Mouse (Mus musculus) CH12.LX (cell line): ENCODE data around the gene Fam49a. TPM values are rescaled to one million over a fixed set of nuclear protein-coding genes. Genes with fewer than 3 reads are reported as not detected.
A peak's percentile ranks its signal among the peaks of the same experiment; 100 is the strongest.

Source experiments
- DNase-seq: peaks from one replicate; pipeline ENCODE4 v3.0.0-alpha.2; 2013; ENCODE audit errors: extremely low read depth
- H3K27ac ChIP-seq: 2 replicates; pipeline ENCODE4 v1.5.1; 2012; ENCODE audit warnings: low read depth, mild to moderate bottlenecking, control low read depth, moderate library complexity; ENCODE audit not compliant: insufficient read depth
- H3K27me3 ChIP-seq: replicated peaks from 2 replicates; pipeline ENCODE3; 2012; ENCODE audit warnings: inconsistent platforms
- H3K36me3 ChIP-seq, 2 experiments: replicated peaks in 1 of 2; 2 replicates each; pipeline versions ENCODE3 to v1.6.1; 2012; ENCODE audit warnings: inconsistent platforms in 1 of 2, low read length in 1 of 2, mild to moderate bottlenecking in 1 of 2, mixed read lengths in 1 of 2, moderate library complexity in 1 of 2; ENCODE audit not compliant: control insufficient read depth in 1 of 2, insufficient read depth in 1 of 2
- H3K4me1 ChIP-seq, 2 experiments: 2 replicates each; pipeline ENCODE4 v1.6.1; 2012; ENCODE audit warnings: inconsistent platforms in 1 of 2, moderate library complexity in 1 of 2; ENCODE audit not compliant: insufficient read depth in 2 of 2, control insufficient read depth in 1 of 2
- H3K4me2 ChIP-seq: 2 replicates; pipeline ENCODE4 v1.6.1; 2012; ENCODE audit warnings: low read depth, mild to moderate bottlenecking, control low read depth; ENCODE audit not compliant: poor library complexity, insufficient read depth, severe bottlenecking
- H3K4me3 ChIP-seq, 3 experiments: fragments of 150-350 bp in 1 of 3; sonication (generic) in 1 of 3; replicated peaks in 1 of 3; 2 replicates each; pipeline versions ENCODE3 to v1.5.1; 2011 to 2012; ENCODE audit warnings: low read depth in 2 of 3, low read length in 2 of 3, mild to moderate bottlenecking in 2 of 3, moderate library complexity in 2 of 3, control low read depth in 1 of 3, improper control_type of control experiment in 1 of 3, inconsistent platforms in 1 of 3, mixed read lengths in 1 of 3; ENCODE audit not compliant: poor library complexity in 1 of 3
- H3K79me2 ChIP-seq: replicated peaks from 2 replicates; pipeline ENCODE4 v1.6.1; 2012; ENCODE audit warnings: mild to moderate bottlenecking, moderate library complexity; ENCODE audit not compliant: control insufficient read depth, poor library complexity, insufficient read depth, severe bottlenecking; ENCODE audit errors: extremely low read depth
- H3K9ac ChIP-seq: 2 replicates; pipeline ENCODE4 v1.6.1; 2012; ENCODE audit warnings: low read depth, mild to moderate bottlenecking, control low read depth, moderate library complexity; ENCODE audit not compliant: insufficient read depth
- H3K9me3 ChIP-seq: replicated peaks from 2 replicates; pipeline ENCODE3; 2012; ENCODE audit warnings: low read length, inconsistent platforms, mixed read lengths
- CHD1 ChIP-seq: IDR thresholded peaks from 2 replicates; pipeline ENCODE4 v1.6.1; 2012; ENCODE audit warnings: low read depth, low read length, improper control_type of control experiment, inconsistent platforms
- CHD2 ChIP-seq: IDR thresholded peaks from 2 replicates; pipeline ENCODE4 v1.6.1; 2011; ENCODE audit warnings: low read length, improper control_type of control experiment
- EP300 ChIP-seq: IDR thresholded peaks from 2 replicates; pipeline ENCODE4 v1.6.1; 2011; ENCODE audit warnings: low read length, improper control_type of control experiment
- GABPA ChIP-seq: IDR thresholded peaks from 2 replicates; pipeline ENCODE4 v1.6.1; 2012; ENCODE audit warnings: low read depth, low read length, improper control_type of control experiment, inconsistent platforms; ENCODE audit not compliant: insufficient replicate concordance
- JUN ChIP-seq: IDR thresholded peaks from 2 replicates; pipeline ENCODE4 v1.6.1; 2011; ENCODE audit warnings: low read depth, mild to moderate bottlenecking, low read length, improper control_type of control experiment, moderate library complexity; ENCODE audit not compliant: insufficient read depth
- JUND ChIP-seq: conservative IDR thresholded peaks from 2 replicates; pipeline ENCODE4 v1.6.1; 2011; ENCODE audit warnings: low read depth, low read length, improper control_type of control experiment
- KAT2A ChIP-seq: IDR thresholded peaks from 2 replicates; pipeline ENCODE4 v1.6.1; 2012; ENCODE audit warnings: low read length, improper control_type of control experiment, inconsistent platforms; ENCODE audit not compliant: insufficient replicate concordance
- MAX ChIP-seq: IDR thresholded peaks from 2 replicates; pipeline ENCODE4 v1.6.1; 2011; ENCODE audit warnings: low read length, improper control_type of control experiment
- MAZ ChIP-seq: IDR thresholded peaks from 2 replicates; pipeline ENCODE4 v1.6.1; 2012; ENCODE audit warnings: low read depth, mild to moderate bottlenecking, inconsistent platforms, low read length, improper control_type of control experiment, moderate library complexity
- MEF2A ChIP-seq: IDR thresholded peaks from 2 replicates; pipeline ENCODE4 v1.6.1; 2014; ENCODE audit warnings: low read depth, mild to moderate bottlenecking, inconsistent platforms, low read length, improper control_type of control experiment, borderline replicate concordance
- NRF1 ChIP-seq: IDR thresholded peaks from 2 replicates; pipeline ENCODE4 v1.6.1; 2014; ENCODE audit warnings: low read depth, mild to moderate bottlenecking, inconsistent platforms, low read length, improper control_type of control experiment, moderate library complexity
- PAX5 ChIP-seq: IDR thresholded peaks from 2 replicates; pipeline ENCODE4 v1.6.1; 2012; ENCODE audit warnings: low read length, inconsistent platforms, mixed read lengths
- POLR2A ChIP-seq: IDR thresholded peaks from 2 replicates; pipeline ENCODE4 v1.6.1; 2011; ENCODE audit warnings: low read depth, mild to moderate bottlenecking, improper control_type of control experiment, low read length
- SIN3A ChIP-seq: IDR thresholded peaks from 2 replicates; pipeline ENCODE4 v1.6.1; 2012; ENCODE audit warnings: low read length, improper control_type of control experiment, inconsistent platforms
- SMC3 ChIP-seq: IDR thresholded peaks from 2 replicates; pipeline ENCODE4 v1.6.1; 2011; ENCODE audit warnings: low read depth, low read length, improper control_type of control experiment
- TBP ChIP-seq: conservative IDR thresholded peaks from 2 replicates; pipeline ENCODE4 v1.6.1; 2011; ENCODE audit warnings: low read depth, low read length, improper control_type of control experiment
- TCF12 ChIP-seq: IDR thresholded peaks from 2 replicates; pipeline ENCODE4 v1.6.1; 2014; ENCODE audit warnings: low read depth, mild to moderate bottlenecking, inconsistent platforms, low read length, improper control_type of control experiment
- USF2 ChIP-seq: conservative IDR thresholded peaks from 2 replicates; pipeline ENCODE4 v1.6.1; 2011; ENCODE audit warnings: low read depth, low read length, improper control_type of control experiment
- ZC3H11A ChIP-seq: IDR thresholded peaks from 2 replicates; pipeline ENCODE4 v1.6.1; 2012; ENCODE audit warnings: low read depth, mild to moderate bottlenecking, inconsistent platforms, low read length, improper control_type of control experiment
- ZMIZ1 ChIP-seq: IDR thresholded peaks from 2 replicates; pipeline ENCODE4 v1.6.1; 2012; ENCODE audit warnings: low read depth, mild to moderate bottlenecking, inconsistent platforms, low read length, improper control_type of control experiment
- ZNF384 ChIP-seq: IDR thresholded peaks from 2 replicates; pipeline ENCODE4 v1.6.1; 2012; ENCODE audit warnings: low read depth, low read length, improper control_type of control experiment, inconsistent platforms
- dilution Hi-C: fragments of 300-500 bp; cut with MboI; formaldehyde crosslinking; loops from 2 replicates; pipeline ENCODE4 v1.14.3; 2020; ENCODE audit warnings: low sequenced_read_pairs; ENCODE audit not compliant: extremely low pct_unique_long_range_greater_than_20kb, extremely low pct_ligation_motif_present
- in situ Hi-C: fragments of 300-500 bp; cut with MboI; formaldehyde crosslinking; loops from 3 replicates; pipeline ENCODE4 v1.14.3; 2019; ENCODE audit warnings: low sequenced_read_pairs, low pct_ligation_motif_present, low pct_unique_long_range_greater_than_20kb, mixed read lengths
- polyA plus RNA-seq: library from polyadenylated mRNA; unstranded; fragments of >175 nt; gene quantifications from 2 replicates; pipeline ENCODE4 v1.2.1, GENCODE M21; 2012; ENCODE audit warnings: low read depth; ENCODE audit not compliant: insufficient read length
- total RNA-seq, 2 experiments: library from RNA; depleted of rRNA; stranded (reverse); fragments of 300-350 nt in 1 of 2; fragments of >200 nt in 1 of 2; gene quantifications; 2 replicates each; pipeline ENCODE4 v1.2.3; 2012 to 2014

Fam49a gene
- total and polyA plus RNA-seq, 3 experiments, result 11.4 to 21.3 (median 17.9) TPM

DNA sequence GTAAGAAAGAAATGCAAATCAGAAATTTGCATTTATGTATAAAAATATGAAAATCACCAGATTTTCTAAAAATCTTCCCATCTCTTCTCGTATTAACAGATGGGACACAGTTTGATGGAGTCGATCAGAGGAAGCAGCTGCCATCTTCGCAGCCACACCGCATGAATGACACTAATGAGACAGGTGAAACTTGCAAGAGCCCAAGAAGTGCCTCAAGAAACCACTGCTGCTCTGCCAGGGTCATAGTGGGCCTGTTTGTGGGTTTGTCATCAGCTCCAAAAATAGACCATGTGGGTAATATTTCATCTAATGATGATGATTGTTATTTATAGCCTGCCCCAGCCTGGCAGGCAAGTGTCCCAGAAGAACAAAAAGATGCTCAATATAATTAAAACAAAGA is 7.8 kb upstream of the Fam49a start:
- TF ChIP-seq TBP, result no peak
- TF ChIP-seq MEF2A, result peak; percentile 40; the same call in 1 of the 2 replicates
- DNase-seq, result no peak
- Histone ChIP-seq H3K9ac (no peak overlapping the region), H3K4me3 (no peak overlapping the region), H3K36me3 (no peaks in the 10 kb centered on the region), H3K27me3 (no peaks in the 10 kb centered on the region), H3K4me1 (peaks cover 0 to 25% of the 10 kb centered on the region in 2 experiments; a peak in 2 of 4 replicates), H3K4me2 (no peak overlapping the region), H3K9me3 (peaks cover 4% of the 10 kb centered on the region), H3K27ac (no peak overlapping the region), H3K79me2 (no peaks in the 10 kb centered on the region)
- dilution Hi-C loops (no loop called here), in situ Hi-C loops (no loop called here)

DNA sequence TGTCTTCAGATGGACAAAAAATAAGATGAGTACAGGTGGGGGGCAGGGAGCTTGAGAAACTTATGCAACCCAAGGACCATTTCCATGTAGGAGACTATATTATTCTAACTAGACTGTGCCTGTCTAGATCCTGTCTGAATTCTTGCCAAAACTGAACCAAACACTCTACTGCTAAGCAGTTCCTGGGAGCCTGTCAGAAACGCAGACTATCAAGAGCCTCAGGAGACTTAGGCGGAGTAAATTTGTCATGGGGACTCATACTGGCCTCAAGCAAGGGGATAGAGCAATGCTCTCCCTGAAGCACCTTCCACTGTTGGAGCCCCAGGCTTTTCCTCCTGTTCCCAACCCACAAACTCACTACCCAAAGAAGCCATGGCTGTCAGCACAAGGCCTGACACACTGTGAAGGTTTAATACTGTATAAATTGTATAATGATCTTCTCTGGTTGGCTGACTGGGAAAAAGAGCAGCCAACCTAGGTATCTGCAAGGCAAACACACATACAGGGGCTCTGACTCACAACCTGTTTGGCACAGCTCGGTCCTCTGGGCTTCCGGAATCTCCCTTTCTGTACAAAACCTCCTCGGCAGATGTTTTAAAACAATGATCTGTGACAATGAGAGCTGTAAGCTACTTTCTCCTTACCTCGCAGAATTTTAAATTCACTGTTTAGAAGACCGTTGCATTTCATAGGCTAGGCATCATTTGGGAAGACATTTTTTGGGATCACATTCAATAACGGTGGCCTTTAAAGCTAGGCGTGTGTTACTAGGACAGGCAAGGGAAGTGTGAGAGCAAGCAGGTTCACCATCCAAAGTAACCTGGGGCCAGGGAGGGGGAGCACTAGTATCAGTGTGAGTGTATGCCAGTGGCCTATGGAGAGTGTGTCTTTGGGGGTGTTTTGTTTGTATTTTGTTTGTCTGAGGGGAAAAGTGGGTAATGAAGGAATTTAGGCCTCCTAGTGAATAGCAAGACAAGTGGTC is 669 bp upstream of the Fam49a start:
- no peak for DNase-seq
- in situ Hi-C loops, result no loop called here
- TF ChIP-seq POLR2A (no peak), ZMIZ1 (no peak), CHD1 (no peak), USF2 (no peak), JUND (no peak), ZNF384 (no peak), SMC3 (no peak), JUN (no peak), TCF12 (no peak)
- H3K4me2 ChIP-seq, result peak overlapping the region; percentile 98
- peaks cover 0 to 4% of the 10 kb centered on the region in 2 experiments for H3K36me3 ChIP-seq
- no peaks in the 10 kb centered on the region for H3K27me3 ChIP-seq
- H3K27ac ChIP-seq, result no peak overlapping the region
- H3K4me3 ChIP-seq, result no peak overlapping the region
- no peak overlapping the region for H3K9ac ChIP-seq
- no peaks in the 10 kb centered on the region for H3K79me2 ChIP-seq
- dilution Hi-C loops, result no loop called here
- no peaks in the 10 kb centered on the region for H3K9me3 ChIP-seq
- H3K4me1 ChIP-seq, result peaks cover 8 to 43% of the 10 kb centered on the region in 2 experiments

DNA sequence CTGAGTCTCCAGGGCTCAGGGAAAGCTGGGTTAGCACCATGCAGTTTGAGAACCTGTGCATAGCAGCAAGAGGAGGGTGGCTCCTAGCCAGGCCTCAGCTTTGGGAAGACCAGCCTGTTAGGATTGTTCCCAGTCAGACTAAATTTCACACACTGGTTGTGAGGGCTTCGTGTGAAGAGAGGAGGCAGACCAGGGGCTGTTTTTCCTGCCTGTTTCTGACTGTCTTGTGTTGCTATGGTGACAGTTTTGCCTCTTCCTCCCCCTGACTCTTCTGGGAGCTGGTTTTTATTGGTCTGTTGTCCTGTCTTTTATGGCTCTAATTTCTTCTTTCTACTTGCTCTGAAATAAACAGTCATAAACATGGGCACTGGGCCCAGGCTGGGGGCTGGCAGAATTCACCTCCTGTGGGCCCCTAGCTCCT is 1.4 kb downstream of the Fam49a start:
- no peaks in the 10 kb centered on the region for H3K27me3 ChIP-seq
- H3K4me3 ChIP-seq, result peak overlapping the region in 1 of 3 experiments; percentile 72
- no peak for TF ChIP-seq NRF1
- no peak for TF ChIP-seq SIN3A
- TF ChIP-seq MEF2A, result no peak
- no peak for TF ChIP-seq USF2
- no peak for TF ChIP-seq PAX5
- TF ChIP-seq SMC3, result no peak
- no peak for TF ChIP-seq MAX
- no peak for TF ChIP-seq MAZ
- no peak for TF ChIP-seq TBP
- no peak for TF ChIP-seq POLR2A
- no peak for TF ChIP-seq CHD2
- no peak for TF ChIP-seq ZC3H11A
- TF ChIP-seq GABPA, result no peak
- TF ChIP-seq KAT2A, result no peak
- TF ChIP-seq JUN, result no peak
- TF ChIP-seq EP300, result no peak
- in situ Hi-C loops, result no loop called here
- DNase-seq, result no peak
- peaks cover 10 to 64% of the 10 kb centered on the region in 2 experiments for H3K4me1 ChIP-seq
- no peaks in the 10 kb centered on the region for H3K79me2 ChIP-seq
- dilution Hi-C loops, result no loop called here
- peaks cover 0 to 23% of the 10 kb centered on the region in 2 experiments for H3K36me3 ChIP-seq
- H3K9ac ChIP-seq, result 0 out of 2 replicates have a peak overlapping the region, but pooled peaks have one; percentile 52
- no peaks in the 10 kb centered on the region for H3K9me3 ChIP-seq
- H3K27ac ChIP-seq, result no peak overlapping the region
- H3K4me2 ChIP-seq, result peak overlapping the region; percentile 98
